Mouse (Mus musculus): ENCODE measurements around the gene Fam117b.

DNA sequence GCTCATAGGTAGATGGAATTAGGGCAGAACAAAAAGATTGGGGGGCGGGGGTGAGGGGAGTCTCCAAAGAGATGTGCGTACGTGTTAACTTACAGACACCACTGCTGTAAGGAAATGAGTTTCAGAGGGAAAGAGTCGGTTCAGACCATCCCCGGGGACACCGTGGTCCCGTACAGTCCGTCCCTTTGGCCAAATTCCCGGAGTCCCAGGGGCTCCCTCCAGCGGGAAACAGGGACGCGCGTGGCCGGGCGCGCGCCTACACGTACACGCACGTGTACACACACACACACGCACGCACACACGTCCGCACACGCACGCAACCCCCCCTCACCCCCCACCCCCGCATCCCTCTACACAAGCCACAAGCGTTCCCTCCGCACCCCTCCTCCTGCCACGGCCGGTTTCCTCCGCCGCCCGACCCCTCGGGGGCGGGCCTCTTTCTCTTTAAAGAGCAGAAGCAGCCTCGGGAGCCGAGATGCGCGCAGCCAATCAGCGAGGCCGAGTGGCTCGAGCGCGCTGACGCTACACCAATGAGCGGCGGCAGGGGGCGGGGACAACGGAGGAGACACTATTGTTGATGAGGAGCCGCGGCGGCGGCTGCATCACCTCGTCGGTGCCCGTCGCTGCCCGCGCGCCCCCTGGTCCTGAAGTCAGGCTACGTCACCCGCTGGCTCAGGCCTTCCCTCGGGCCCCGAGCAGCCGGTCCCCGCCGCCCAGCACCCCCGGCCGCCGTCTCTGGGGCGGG is at the start of gene Fam117b:
- TF ChIP-seq UBTF (IDR thresholded peaks at IDR 0.05; ENCODE audit: borderline replicate concordance, insufficient read depth, low read depth, low read length) (no peak), ELF1 (IDR thresholded peaks at IDR 0.05; ENCODE audit: low read depth, low read length) (peak; percentile 8; the same call in 1 of the 2 replicates), POLR2AphosphoS5 (IDR thresholded peaks at IDR 0.05; ENCODE audit: borderline replicate concordance, low read depth, low read length) (no peak), NRF1 (IDR thresholded peaks at IDR 0.05; ENCODE audit: insufficient read depth, low read depth, low read length, poor library complexity, severe bottlenecking) (no peak), CHD1 (IDR thresholded peaks at IDR 0.05; ENCODE audit: low read depth, low read length) (no peak; the same call in 1 of the 2 replicates), USF2 (IDR thresholded peaks at IDR 0.05; ENCODE audit: borderline replicate concordance in 1 of 2, insufficient read depth in 1 of 2, low read depth in 1 of 2, low read length in 2 of 2) (no peak), TCF12 (IDR thresholded peaks at IDR 0.05; ENCODE audit: low read depth, low read length) (no peak; the same call in 1 of the 2 replicates), MYC (IDR thresholded peaks at IDR 0.05; ENCODE audit: low read depth, low read length) (0 out of 2 replicates have a peak, but pooled peaks have one; percentile 24)
